Mouse (Mus musculus): Measurements from ENCODE around the gene Dgkq. TPM values are rescaled to one million over a fixed set of nuclear protein-coding genes. Genes with fewer than 3 reads are reported as not detected.

The Dgkq gene
- polyA plus RNA-seq, 1 experiment from 2014 or later = 14.6 TPM

DNA sequence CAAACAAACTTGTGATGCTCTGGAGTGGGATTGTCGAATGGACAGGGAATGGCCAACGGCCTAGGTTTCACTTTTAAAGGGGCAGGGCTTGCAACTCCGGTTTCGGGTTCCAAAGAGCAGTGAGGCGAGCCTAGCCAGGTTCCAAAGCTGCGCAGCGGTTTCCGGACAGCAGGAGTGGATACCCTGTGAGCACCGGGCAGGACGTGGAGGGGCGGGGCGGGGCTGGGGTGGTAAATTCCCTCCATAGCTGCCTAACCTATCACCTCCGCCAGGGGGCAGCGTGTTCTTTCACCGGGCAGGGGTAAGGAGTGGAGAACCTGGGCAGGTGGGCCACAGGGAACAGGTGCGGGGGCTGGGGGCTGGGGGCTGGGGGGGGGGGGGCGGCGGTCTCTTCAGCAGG is 22.8 kb upstream of the Dgkq start, which contains the start of gene Fgfrl1:
TSS of gene Fgfrl1 (plus strand) at position 112 of the 400 bp plus-strand sequence.
- H3K9me3 ChIP-seq (ENCODE audit: low read length) = no peaks in the 10 kb centered on the region
- peaks cover 43% of the 10 kb centered on the region for H3K4me1 ChIP-seq (ENCODE audit: insufficient read depth, low read length)
- peak within 1 kb of the TSS; percentile 88 for H3K4me3 ChIP-seq (ENCODE audit: low read length)
- peak within 1 kb of the TSS; percentile 81 for H3K4me2 ChIP-seq (replicated peaks; ENCODE audit: low read depth, low read length)
- no peaks in the 10 kb centered on the region for H3K27me3 ChIP-seq (ENCODE audit: insufficient read depth, low read length)
- WGBS = 1% methylated on average over 18 of the region's 18 CpGs
- H3K9ac ChIP-seq (replicated peaks; ENCODE audit: low read length) = peak within 1 kb of the TSS; percentile 22
- H3K27ac ChIP-seq (ENCODE audit: low read length) = no peak within 1 kb of the TSS
- ATAC-seq (ENCODE audit: low FRiP score, low TSS enrichment) = peak; percentile 36
- 0 out of 2 replicates have a peak, but pooled peaks cover 3% of the 10 kb centered on the region for H3K36me3 ChIP-seq (ENCODE audit: insufficient read depth, low read length)

DNA sequence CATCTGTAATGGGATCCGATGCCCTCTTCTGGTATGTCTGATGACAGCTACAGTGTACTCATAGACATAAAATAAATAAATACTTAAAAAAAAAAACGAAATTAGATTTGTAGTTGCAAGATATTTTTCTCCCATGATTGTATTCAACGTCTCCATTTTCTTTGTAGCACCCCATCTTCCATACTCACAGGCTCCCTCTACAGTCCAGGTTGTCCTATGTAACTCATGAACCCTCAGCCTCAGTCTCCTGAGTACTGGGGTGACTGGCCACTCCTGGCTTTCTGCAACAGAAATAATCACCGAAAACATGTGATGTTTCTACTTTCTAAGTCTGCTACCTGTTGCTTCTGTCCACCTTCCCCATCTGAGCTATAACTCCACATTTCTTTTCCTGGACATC is 21.7 kb upstream of the Dgkq start:
- ATAC-seq (ENCODE audit: low FRiP score, low TSS enrichment) = no peak
- WGBS = 74% methylated on average over 4 of the region's 4 CpGs
- H3K9ac ChIP-seq (replicated peaks; ENCODE audit: low read length) = no peak overlapping the region
- H3K27me3 ChIP-seq (ENCODE audit: insufficient read depth, low read length) = no peaks in the 10 kb centered on the region
- H3K27ac ChIP-seq (ENCODE audit: low read length) = no peak overlapping the region
- H3K4me3 ChIP-seq (ENCODE audit: low read length) = no peak overlapping the region
- H3K4me2 ChIP-seq (replicated peaks; ENCODE audit: low read depth, low read length) = no peak overlapping the region
- peaks cover 32% of the 10 kb centered on the region for H3K4me1 ChIP-seq (ENCODE audit: insufficient read depth, low read length)
- H3K36me3 ChIP-seq (ENCODE audit: insufficient read depth, low read length) = 0 out of 2 replicates have a peak, but pooled peaks cover under 1% of the 10 kb centered on the region
- H3K9me3 ChIP-seq (ENCODE audit: low read length) = no peaks in the 10 kb centered on the region

DNA sequence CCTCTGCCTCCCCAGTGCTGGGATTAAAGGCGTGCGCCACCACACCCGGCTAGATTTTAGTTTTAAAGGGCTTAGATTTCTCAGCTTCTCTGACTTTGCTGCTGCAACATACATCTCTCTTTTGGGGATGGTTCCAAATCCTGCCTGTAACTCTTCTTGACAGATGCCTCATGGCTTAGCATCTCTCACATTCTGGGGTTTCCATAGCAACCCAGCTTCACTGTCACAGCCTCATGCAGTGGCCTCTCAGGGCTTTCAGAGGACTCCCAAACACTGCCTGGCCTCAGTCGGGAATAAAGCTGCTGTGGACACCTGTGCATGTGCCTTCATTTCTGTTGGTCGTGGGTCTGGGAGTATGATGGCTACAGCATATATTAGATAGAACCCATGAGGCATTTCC is 19.6 kb upstream of the Dgkq start:
- Histone ChIP-seq H3K27ac (ENCODE audit: low read length) (no peak overlapping the region), H3K4me2 (replicated peaks; ENCODE audit: low read depth, low read length) (no peak overlapping the region), H3K36me3 (ENCODE audit: insufficient read depth, low read length) (no peaks in the 10 kb centered on the region), H3K9ac (replicated peaks; ENCODE audit: low read length) (no peak overlapping the region), H3K4me1 (ENCODE audit: insufficient read depth, low read length) (peaks cover 18% of the 10 kb centered on the region), H3K27me3 (ENCODE audit: insufficient read depth, low read length) (no peaks in the 10 kb centered on the region), H3K9me3 (ENCODE audit: low read length) (no peaks in the 10 kb centered on the region), H3K4me3 (ENCODE audit: low read length) (no peak overlapping the region)
- no peak for ATAC-seq (ENCODE audit: low FRiP score, low TSS enrichment)
- 78% methylated on average over 5 of the region's 5 CpGs for WGBS

DNA sequence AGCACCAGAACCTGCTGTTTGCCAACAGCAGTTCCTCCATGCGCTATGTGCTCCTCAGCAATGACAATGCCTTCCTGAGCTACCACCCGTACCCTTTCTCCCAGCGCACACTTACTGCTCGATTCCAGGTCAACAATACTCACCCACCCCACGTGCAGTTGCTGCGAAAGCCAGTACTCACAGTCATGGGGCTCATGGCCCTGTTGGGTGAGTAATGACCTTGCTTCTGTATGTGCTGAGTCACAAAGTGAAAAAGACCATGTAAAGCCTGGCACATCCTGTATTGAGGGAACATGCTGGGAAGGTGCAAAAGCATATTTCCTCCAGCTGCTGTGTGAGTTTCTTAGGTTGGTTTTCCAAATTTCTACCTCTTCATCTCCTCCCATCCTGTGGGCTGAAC is 11.4 kb upstream of the Dgkq start:
- Histone ChIP-seq H3K27me3 (ENCODE audit: insufficient read depth, low read length) (no peaks in the 10 kb centered on the region), H3K4me3 (ENCODE audit: low read length) (no peak overlapping the region), H3K36me3 (ENCODE audit: insufficient read depth, low read length) (no peaks in the 10 kb centered on the region), H3K4me2 (replicated peaks; ENCODE audit: low read depth, low read length) (no peak overlapping the region), H3K9me3 (ENCODE audit: low read length) (no peaks in the 10 kb centered on the region), H3K9ac (replicated peaks; ENCODE audit: low read length) (no peak overlapping the region), H3K27ac (ENCODE audit: low read length) (no peak overlapping the region), H3K4me1 (ENCODE audit: insufficient read depth, low read length) (peaks cover 16% of the 10 kb centered on the region)
- WGBS = 92% methylated on average over 6 of the region's 6 CpGs
- no peak for ATAC-seq (ENCODE audit: low FRiP score, low TSS enrichment)

DNA sequence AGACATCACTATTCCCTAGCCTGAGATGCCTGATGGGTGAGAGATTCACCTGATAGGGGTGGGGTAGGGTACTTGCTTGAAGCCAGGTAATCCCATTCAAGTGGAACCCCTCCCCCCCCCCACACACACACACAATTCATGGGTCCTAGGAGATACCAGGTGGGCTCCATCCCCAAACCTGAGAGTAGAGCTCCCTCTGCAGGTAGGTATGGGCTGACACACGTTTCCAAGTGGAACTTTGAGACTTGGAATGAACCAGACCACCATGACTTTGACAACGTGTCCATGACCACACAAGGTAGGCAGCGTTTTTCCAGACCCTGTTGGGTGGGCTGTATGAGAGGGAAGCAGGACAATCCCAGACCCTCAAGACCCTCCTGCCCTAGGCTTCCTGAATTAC is 10.4 kb upstream of the Dgkq start:
- peaks cover 20% of the 10 kb centered on the region for H3K4me1 ChIP-seq (ENCODE audit: insufficient read depth, low read length)
- H3K27ac ChIP-seq (ENCODE audit: low read length) = no peak overlapping the region
- 64% methylated on average over 3 of the region's 3 CpGs for WGBS
- ATAC-seq (ENCODE audit: low FRiP score, low TSS enrichment) = no peak
- no peak overlapping the region for H3K4me2 ChIP-seq (replicated peaks; ENCODE audit: low read depth, low read length)
- H3K4me3 ChIP-seq (ENCODE audit: low read length) = no peak overlapping the region
- no peaks in the 10 kb centered on the region for H3K27me3 ChIP-seq (ENCODE audit: insufficient read depth, low read length)
- H3K36me3 ChIP-seq (ENCODE audit: insufficient read depth, low read length) = no peaks in the 10 kb centered on the region
- H3K9me3 ChIP-seq (ENCODE audit: low read length) = no peaks in the 10 kb centered on the region
- no peak overlapping the region for H3K9ac ChIP-seq (replicated peaks; ENCODE audit: low read length)

DNA sequence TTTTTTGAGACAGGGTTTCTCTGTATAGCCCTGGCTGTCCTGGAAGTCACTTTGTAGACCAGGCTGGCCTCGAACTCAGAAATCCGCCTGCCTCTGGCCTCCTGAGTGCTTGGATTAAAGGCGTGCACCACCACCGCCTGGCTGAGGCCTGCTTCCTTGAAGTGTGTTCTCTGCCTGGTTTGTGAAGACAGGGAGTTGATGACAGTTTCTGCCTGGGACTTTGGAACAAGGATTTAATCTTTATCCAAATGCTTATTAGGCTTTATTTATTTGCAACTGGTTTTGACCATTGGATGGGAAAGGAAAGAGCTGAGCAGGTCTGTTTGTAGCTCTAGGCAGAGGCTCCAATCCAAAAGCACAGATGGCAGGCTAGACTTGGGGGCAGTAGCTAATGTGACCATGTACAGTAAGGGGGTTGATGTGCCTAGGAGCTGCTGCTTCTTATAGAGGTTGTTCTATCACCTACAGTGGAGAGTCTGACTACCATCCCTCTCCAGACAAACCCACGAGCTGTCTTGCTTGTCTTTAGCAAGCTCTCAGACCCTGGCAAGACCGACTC is 8.9 kb upstream of the Dgkq start:
- 91% methylated on average over 6 of the region's 6 CpGs for WGBS
- Histone ChIP-seq H3K4me1 (ENCODE audit: insufficient read depth, low read length) (peaks cover 20% of the 10 kb centered on the region), H3K9ac (replicated peaks; ENCODE audit: low read length) (no peak overlapping the region), H3K9me3 (ENCODE audit: low read length) (no peaks in the 10 kb centered on the region), H3K4me2 (replicated peaks; ENCODE audit: low read depth, low read length) (no peak overlapping the region), H3K36me3 (ENCODE audit: insufficient read depth, low read length) (no peaks in the 10 kb centered on the region), H3K27ac (ENCODE audit: low read length) (no peak overlapping the region), H3K4me3 (ENCODE audit: low read length) (no peak overlapping the region), H3K27me3 (ENCODE audit: insufficient read depth, low read length) (no peaks in the 10 kb centered on the region)
- no peak for ATAC-seq (ENCODE audit: low FRiP score, low TSS enrichment)

DNA sequence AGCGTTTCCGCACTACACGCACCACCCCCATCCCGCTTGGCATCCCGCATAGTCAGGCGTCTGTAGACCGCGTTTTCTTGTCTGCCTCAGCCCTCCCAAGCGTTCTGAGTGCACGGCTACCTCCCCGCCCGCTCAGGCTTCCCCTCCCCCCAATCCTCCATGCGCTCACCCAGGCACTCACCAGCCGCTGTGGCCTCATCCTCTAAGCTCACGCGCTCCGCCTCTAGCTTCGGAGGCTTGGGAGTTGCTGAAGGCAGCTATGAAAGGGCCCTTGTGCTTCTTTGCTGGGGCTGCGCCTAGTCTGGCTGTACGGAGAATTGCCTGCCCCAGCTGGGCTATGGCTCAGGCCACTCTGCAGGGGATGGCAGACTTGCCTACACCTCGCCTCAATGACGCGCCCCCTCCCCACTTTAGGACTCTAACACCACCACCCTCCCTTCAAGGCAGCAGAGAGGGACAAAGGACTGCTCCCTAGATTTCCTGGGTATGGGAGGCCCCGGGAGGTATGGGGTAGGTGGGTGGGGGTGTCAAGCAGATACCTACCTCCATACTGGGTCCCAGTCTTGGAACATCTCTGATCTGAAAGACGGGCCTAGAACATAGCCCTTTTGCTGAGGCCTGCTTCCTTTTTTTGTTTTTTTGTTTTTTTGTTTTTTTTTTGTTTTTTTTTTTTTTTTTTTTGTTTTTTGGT is 8.3 kb upstream of the Dgkq start:
- 4% methylated on average over 25 of the region's 25 CpGs for WGBS
- Histone ChIP-seq H3K4me2 (replicated peaks; ENCODE audit: low read depth, low read length) (peak overlapping the region; percentile 68), H3K4me3 (ENCODE audit: low read length) (peak overlapping the region; percentile 35), H3K27ac (ENCODE audit: low read length) (peak overlapping the region; percentile 48), H3K9ac (replicated peaks; ENCODE audit: low read length) (peak overlapping the region; percentile 72), H3K4me1 (ENCODE audit: insufficient read depth, low read length) (peaks cover 20% of the 10 kb centered on the region), H3K9me3 (ENCODE audit: low read length) (no peaks in the 10 kb centered on the region), H3K27me3 (ENCODE audit: insufficient read depth, low read length) (no peaks in the 10 kb centered on the region), H3K36me3 (ENCODE audit: insufficient read depth, low read length) (no peaks in the 10 kb centered on the region)
- peak; percentile 72 for ATAC-seq (ENCODE audit: low FRiP score, low TSS enrichment)

DNA sequence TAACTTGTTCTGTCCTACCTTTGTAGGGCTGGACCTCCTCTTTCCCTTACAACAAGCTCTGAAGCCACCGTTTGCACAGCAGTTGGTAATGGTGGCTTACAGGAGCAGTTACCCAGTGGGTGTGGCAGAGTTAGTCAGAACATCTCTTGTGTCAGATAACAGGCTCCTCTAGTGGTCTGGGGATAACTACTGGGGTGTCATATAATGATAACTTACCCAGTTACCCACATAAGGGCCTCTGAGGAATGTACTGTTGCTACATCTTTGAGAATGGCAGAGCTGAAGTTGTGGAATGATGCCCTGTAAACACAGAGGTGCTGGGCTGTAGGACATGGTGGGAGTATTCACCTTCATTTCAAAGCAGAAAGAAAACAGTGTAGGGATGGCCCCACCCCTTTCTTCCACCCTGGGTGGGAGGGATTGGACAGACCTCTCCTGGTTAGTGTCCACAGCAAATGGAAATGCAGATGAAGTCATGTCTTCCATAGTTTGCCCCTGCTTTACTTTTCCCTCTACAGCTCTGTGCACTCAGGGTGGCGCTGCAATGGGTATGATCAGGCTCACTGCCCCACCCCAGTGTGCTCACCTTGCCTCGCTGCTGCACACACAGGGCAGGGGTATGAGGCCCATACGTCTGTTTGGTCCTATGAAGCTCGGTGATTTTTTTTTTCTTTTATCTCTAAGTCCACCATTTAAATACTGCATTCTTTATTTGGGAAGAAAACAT is 7.5 kb upstream of the Dgkq start:
- H3K36me3 ChIP-seq (ENCODE audit: insufficient read depth, low read length) = peaks cover 4% of the 10 kb centered on the region; the same call in 1 of the 2 replicates
- H3K9ac ChIP-seq (replicated peaks; ENCODE audit: low read length) = peak overlapping the region; percentile 72
- no peaks in the 10 kb centered on the region for H3K27me3 ChIP-seq (ENCODE audit: insufficient read depth, low read length)
- 7% methylated on average over 5 of the region's 5 CpGs for WGBS
- no peak overlapping the region for H3K27ac ChIP-seq (ENCODE audit: low read length)
- H3K9me3 ChIP-seq (ENCODE audit: low read length) = no peaks in the 10 kb centered on the region
- H3K4me3 ChIP-seq (ENCODE audit: low read length) = peak overlapping the region; percentile 35
- peaks cover 20% of the 10 kb centered on the region for H3K4me1 ChIP-seq (ENCODE audit: insufficient read depth, low read length)
- ATAC-seq (ENCODE audit: low FRiP score, low TSS enrichment) = peak; percentile 60
- peak overlapping the region; percentile 68 for H3K4me2 ChIP-seq (replicated peaks; ENCODE audit: low read depth, low read length)

DNA sequence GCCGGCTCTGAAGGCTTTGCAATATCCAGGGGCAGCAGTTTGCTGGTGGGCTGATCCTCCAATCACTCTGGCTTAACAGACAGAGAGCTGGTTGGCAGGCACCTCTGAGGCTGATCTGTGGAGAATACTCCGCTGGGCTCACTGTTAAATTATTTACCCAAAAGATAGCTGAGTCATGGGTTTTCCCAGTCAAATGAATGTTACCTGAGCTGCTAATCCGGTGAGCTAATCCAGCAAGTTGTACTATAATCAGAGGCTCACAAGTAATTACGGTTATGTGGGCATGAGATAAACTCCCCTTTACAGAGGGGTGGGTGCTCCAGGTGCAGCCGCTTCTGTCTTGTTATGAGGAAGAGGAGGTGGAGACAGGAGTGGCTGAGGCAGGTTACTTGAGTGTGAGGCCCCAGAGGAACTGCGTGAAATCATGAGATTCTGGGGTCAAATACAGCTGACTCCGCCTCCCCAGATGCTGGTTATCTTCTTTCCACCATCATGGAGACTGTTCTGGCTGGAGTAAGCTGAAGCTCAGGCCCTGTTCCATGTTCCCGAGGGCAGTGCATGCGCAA is 5.9 kb upstream of the Dgkq start, which contains the start of gene Slc26a1:
TSS of gene Slc26a1 (minus strand) at position 319 of the 566 bp plus-strand sequence.
- Histone ChIP-seq H3K4me2 (replicated peaks; ENCODE audit: low read depth, low read length) (0 out of 2 replicates have a peak within 1 kb of the TSS, but pooled peaks have one; percentile 23), H3K9ac (replicated peaks; ENCODE audit: low read length) (0 out of 2 replicates have a peak within 1 kb of the TSS, but pooled peaks have one; percentile 9), H3K27me3 (ENCODE audit: insufficient read depth, low read length) (no peaks in the 10 kb centered on the region), H3K4me1 (ENCODE audit: insufficient read depth, low read length) (peaks cover 21% of the 10 kb centered on the region), H3K9me3 (ENCODE audit: low read length) (no peaks in the 10 kb centered on the region), H3K4me3 (ENCODE audit: low read length) (no peak within 1 kb of the TSS), H3K36me3 (ENCODE audit: insufficient read depth, low read length) (peaks cover 10% of the 10 kb centered on the region; the same call in 1 of the 2 replicates), H3K27ac (ENCODE audit: low read length) (peak within 1 kb of the TSS; percentile 80)
- 71% methylated on average over 9 of the region's 9 CpGs for WGBS
- peak; percentile 20 for ATAC-seq (ENCODE audit: low FRiP score, low TSS enrichment)
